Mouse (Mus musculus) left cerebral cortex, postnatal 14 days (tissue): Measurements from ENCODE around the gene Rapsn. TPM values are rescaled to one million over a fixed set of nuclear protein-coding genes. Genes with fewer than 3 reads are reported as not detected.

ENCODE experiments used
- total RNA-seq, 2 experiments: library from RNA; stranded (reverse); gene quantifications; 2 replicates each; pipeline ENCODE4 v1.2.3; 2021

Rapsn gene
- total RNA-seq, 2 experiments from 2014 or later = 0.24 to 0.36 TPM

Other genes with a start within 250 kb of the Rapsn start
- gene Mtch2, start 188.5 kb upstream of the Rapsn start, total RNA-seq = 100 to 1,000 TPM; 129 to 134 TPM
- 100 to 1,000 TPM; 261 to 310 TPM for gene C1qtnf4, start 149.8 kb upstream of the Rapsn start, total RNA-seq
- gene Kbtbd4, start 130.9 kb upstream of the Rapsn start, total RNA-seq = 10 to 100 TPM; 33.1 to 35.0 TPM
- 100 to 1,000 TPM; 224 to 244 TPM for gene Ndufs3, start 130.8 kb upstream of the Rapsn start, total RNA-seq
- 100 to 1,000 TPM; 134 to 147 TPM for gene Celf1, start 95.2 kb upstream of the Rapsn start, total RNA-seq
- 100 to 1,000 TPM; 203 to 208 TPM for gene Psmc3, start 18.4 kb downstream of the Rapsn start, total RNA-seq
- 10 to 100 TPM; 26.2 to 32.9 TPM for gene Slc39a13, start 34.8 kb downstream of the Rapsn start, total RNA-seq
- 1 to 10 TPM; 4.3 to 4.7 TPM for gene Spi1, start 46.8 kb downstream of the Rapsn start, total RNA-seq
- gene Mybpc3, start 82.5 kb downstream of the Rapsn start, total RNA-seq = 1 to 10 TPM in 1 of 2 experiments, under 1 TPM in 1; 0.91 to 1.8 TPM
- 100 to 1,000 TPM; 202 to 239 TPM for gene Madd, start 148.2 kb downstream of the Rapsn start, total RNA-seq
- 1 to 10 TPM; 1.9 to 2.3 TPM for gene Nr1h3, start 167.2 kb downstream of the Rapsn start, total RNA-seq
- gene Acp2, start 167.3 kb downstream of the Rapsn start, total RNA-seq = 10 to 100 TPM; 51.0 to 54.8 TPM
- 10 to 100 TPM; 10.4 to 10.9 TPM for gene Ddb2, start 201.4 kb downstream of the Rapsn start, total RNA-seq
- gene Pacsin3, start 220.3 kb downstream of the Rapsn start, total RNA-seq = 10 to 100 TPM; 46.8 TPM
- 10 to 100 TPM; 63.3 to 65.6 TPM for gene Arfgap2, start 229.4 kb downstream of the Rapsn start, total RNA-seq